Mouse (Mus musculus) retina, postnatal 1 day (tissue): ENCODE data around the gene Best3.
"Not testable (repeated sequence)": the region's sequence is repeated elsewhere in the genome, so short reads cannot be mapped to it uniquely, and the experiment has no call there.

Source experiments
- DNase-seq: peaks from one replicate; pipeline ENCODE4 v3.0.0-alpha.2; 2012

The Best3 gene

DNA sequence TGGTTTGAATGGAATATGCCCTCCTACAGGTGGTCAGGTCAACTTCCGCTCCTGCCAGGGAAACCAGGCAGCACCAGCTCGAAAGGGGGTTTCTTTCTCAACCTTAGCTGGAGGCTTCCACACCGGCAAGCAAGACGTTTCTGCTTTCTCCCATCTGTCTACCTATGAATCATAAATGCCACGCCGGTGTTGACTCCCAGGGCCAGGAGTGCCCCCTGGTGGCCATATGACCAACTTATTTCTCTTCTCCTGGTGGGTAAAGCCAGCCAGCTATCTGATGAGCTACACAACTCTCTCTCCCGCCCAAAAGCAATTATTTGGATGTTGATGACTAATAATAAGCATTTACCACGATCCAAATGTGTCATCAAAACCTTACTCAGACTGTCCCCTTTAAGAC is 47.7 kb downstream of the Best3 start:
- DNase-seq = peak; percentile 75

DNA sequence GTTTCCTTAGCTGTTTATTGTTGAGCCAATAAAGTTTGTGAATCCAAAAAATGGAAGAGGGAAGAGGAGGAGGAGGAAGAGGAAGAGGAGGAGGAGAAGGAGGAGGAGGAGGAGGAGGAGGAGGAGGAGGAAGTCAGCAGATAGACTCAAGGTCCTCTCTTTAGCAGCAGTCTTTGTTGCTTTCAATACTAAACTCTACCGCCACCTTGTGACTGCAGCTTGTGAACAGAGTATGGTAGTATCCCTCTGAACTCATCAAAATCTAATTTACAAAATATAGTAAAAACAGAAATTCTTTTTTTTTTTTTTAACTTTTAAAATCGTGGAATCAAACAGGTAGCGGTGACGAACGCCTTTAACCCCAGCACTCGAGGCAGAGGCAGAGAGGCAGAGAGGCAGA is 54.2 kb downstream of the Best3 start:
- DNase-seq = peak; percentile 39

DNA sequence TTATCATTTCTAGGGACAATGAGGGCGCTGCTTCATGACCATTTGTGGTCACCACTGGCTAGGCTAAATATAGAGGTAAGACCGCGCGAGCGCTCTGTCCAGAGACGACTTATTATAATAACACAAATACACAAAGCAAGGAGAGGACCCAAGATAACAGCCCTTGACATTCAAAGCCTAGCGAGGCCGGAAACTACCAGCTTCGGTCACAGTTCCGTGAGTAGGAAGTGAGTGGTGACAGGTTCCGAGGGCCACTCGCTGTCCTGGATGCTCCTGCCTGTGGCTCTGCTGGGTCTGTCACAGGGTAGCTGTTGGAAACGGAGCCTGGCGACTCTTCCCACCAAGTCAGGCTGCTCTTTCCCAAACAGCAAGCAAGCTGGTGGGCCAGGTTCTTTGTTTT is 56.2 kb downstream of the Best3 start:
- no peak for DNase-seq

DNA sequence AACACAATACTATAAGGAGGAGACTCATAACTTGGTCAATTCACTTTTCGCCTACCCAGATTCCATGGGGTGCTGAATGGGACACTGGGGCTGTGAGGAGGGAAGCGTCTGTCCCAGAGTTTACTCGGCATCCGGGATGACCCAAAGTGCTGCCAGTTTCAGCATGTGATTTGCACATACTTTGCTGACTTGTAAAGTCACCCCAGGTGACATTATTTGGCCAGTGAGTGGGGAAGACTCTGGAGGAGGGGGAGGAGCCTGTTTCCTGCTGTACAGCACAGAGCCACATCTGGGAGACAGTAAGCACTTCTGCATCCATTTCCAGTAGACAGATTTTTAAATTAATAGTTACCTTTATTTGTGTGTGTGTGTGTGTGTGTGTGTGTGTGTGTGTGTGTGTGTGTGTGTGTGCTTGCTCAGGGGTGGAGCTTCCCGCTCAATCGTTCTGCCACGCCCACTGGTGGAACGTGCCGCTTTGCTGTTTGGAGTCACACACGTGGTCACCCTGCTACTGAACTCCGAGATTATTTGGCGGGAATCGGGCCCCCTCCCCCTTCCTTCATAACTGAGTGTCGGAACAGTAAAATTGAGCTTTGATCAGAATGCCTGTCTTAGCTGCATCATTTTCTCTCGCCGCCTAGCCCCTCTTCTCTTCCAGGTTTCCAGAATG is 57.5 kb downstream of the Best3 start:
- not testable (repeated sequence) for DNase-seq

DNA sequence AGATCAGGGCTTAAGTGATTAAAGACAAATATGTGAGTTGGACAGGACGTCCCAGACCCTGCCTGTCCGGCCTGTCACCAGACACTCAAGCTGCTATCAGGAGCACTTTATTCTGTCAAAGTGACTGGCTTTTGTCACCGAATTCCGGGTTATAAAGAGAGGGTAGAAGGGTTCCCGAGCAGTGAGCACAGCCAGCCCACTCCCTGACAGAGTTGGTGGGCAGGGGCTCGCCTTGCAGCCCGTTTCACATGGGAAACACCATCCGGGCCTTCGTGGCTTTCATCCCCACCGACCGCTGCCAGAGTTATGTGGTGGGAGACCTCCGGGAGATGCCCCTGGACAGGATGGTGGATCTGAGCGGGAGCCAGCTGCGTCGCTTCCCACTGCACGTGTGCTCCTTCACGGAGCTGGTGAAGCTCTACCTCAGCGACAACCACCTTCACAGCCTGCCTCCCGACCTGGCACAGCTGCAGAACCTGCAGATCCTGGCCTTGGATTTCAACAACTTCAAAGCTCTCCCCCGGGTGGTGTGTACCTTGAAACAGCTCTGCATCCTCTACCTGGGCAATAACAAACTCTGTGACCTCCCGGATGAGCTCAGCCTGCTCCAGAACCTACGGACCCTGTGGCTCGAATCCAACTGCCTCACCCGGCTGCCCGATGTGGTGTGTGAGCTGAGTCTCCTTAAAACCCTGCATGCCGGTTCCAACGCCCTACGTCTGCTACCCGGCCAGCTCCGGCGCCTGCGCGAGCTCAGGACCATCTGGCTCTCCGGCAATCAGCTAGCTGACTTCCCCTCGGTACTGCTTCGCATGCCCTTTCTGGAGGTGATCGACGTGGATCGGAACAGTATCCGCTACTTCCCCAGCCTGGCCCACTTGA is 59.3 kb downstream of the Best3 start, which contains the start of gene Lrrc10:
Lrrc10 (plus strand) TSS at position 167 of the 882 bp plus-strand sequence.
- no peak for DNase-seq

DNA sequence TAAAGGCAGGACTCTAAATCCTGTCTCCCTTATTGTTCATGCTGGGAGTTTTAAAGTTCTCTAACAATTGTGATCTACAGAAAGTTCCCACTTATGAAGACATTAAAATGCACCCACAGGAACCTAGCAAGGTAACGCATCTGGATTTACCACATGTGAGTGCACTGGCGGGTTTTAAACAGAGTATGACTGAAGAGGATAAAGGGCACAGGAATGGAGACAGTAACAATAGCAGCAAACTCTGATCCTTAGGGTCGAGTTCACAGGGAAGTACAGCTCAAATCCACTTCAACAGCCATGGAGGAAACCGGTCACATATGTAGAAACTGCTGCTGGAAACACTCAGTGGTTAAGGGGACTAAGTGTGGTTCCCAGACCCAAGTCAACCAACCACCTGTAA is 63.1 kb downstream of the Best3 start:
- no peak for DNase-seq

DNA sequence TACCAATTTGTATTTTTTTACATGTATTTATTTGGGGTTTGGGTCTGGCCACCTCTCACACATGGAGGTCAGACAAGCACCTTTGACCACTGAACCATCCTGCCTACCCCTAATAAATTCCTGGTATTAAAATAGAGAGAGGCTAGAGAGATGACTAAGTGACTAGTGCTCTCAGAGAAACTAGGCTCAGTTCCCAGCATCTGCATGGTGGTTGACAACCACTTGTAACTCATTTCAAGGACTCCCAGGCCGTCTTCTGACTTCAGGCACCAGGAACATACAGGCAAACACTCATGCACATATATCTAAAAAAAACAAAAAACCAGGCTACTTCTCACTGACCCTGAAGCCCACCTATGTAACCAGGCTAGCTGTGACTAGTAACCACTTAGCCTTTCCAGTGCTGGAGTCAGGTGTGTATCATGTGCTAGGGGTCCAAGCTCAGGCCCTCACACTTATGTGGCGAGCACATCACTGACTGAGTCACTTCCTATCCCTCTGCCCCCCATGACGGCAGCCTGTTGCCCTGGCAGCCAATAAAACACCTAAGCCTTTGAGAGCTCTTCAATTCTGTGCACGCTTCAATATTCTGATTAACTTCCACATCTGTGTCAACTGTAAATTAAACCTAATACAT is 64.0 kb downstream of the Best3 start:
- DNase-seq = no peak

DNA sequence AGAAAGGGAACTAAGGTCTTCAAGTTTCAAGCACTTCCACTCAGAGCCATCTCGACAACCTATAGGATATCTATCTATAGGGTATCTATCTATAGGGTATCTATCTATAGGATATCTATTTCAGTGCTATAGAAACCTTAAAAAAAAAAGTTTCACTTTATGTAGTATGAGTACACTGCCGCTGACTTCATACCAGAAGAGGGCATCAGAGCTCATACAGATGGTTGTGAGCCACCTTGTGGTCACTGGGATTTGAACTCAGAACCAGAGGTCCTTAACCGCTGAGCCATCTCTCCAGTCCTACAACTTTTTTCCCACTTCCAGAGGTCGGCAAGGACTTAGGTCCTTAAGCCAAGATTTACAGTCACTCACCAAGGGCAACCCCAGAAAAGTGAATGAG is 69.6 kb downstream of the Best3 start:
- DNase-seq = no peak

DNA sequence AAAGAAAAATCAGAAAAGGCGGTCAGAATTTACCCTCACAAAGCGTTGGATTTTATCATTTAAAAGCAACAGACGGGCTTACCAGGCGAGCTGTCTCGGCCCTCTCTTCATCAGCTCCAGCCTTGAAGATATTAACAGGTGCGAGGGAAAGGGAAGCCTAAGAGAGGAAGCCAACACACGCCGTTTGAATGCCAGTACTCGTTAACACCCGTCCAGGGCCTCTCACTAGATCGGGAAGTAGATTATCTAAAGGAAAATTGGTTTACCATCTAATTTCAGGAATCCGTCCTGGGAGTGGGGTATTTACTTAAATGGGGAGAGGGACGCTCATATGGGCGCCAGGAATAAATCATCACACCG is 76.8 kb downstream of the Best3 start:
- DNase-seq = no peak

DNA sequence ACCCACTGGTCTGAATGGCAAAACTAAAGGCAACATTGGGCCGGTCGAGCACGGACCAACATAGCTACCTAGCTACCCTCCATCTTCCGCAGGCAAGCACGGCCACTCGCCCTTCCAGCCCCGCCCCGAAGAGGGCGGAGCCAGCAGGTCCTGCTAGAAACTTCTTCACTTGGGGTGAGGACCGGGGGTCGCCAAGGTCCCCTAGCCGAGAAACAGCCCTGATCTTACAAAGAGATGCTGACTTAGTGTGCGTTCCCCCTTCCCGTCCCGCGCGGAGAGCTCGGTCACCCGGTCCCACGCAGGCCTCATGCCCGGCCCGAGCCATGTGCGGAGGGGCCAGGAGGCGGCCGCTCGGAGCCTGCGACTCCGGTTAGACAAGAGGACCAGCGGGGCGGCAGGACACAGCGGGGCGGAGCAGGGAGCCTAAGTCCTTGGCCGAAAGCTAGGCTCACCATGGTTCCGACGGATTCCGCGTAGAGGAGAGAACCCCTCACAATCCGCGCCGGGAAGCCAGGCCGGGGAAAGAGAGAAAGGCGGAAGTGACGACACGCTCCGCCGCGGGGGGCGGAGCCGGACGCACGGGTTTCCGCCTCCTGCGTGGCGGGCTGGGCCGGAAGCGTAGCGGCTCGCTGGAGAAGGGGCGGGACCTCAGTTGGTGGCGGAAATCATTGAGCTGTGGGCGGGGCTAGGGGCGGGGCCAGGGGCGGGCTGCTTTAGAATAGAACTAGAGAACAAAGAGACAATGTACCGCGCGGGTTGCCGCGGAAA is 77.3 kb downstream of the Best3 start, which contains the start of gene Cct2:
Cct2 (minus strand) TSS at position 561 of the 768 bp plus-strand sequence.
- peak; percentile 97 for DNase-seq

DNA sequence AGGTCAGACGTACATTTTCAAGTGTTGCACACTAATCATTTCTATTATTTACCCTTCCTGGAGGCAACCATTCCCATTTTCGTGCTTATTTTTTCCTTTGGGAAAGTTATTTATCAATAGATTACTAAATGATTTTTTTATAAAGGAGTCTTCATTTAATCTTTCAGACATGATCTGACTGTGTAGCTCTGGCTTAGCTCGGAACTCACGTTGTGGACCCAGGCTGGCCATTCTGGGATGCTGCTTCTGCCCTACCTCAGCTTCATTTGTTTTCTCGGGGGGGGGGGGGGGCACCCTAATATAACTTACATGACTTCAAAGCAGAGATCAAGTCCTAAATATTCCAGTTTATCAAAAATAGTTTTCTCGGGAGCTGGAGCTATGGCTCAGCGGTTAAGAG is 78.0 kb downstream of the Best3 start:
- no peak for DNase-seq

DNA sequence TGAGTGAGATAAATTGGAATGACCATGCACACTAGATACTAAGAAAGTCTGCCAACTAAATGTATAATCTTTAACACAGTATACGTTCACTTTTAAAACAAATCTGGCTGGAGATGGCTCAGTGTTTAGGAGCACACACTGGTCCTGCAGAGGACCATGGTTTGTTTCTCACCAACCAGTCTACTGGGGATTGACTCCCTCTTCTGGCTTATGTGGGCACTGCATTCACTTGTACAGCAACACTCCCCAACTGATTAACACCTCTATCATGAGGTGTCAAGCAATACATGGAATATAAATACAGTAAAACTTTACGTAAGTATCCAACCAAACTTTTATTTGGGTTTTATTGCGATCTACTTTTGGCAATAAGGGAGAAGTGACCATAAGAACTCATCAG is 83.0 kb downstream of the Best3 start:
- no peak for DNase-seq

DNA sequence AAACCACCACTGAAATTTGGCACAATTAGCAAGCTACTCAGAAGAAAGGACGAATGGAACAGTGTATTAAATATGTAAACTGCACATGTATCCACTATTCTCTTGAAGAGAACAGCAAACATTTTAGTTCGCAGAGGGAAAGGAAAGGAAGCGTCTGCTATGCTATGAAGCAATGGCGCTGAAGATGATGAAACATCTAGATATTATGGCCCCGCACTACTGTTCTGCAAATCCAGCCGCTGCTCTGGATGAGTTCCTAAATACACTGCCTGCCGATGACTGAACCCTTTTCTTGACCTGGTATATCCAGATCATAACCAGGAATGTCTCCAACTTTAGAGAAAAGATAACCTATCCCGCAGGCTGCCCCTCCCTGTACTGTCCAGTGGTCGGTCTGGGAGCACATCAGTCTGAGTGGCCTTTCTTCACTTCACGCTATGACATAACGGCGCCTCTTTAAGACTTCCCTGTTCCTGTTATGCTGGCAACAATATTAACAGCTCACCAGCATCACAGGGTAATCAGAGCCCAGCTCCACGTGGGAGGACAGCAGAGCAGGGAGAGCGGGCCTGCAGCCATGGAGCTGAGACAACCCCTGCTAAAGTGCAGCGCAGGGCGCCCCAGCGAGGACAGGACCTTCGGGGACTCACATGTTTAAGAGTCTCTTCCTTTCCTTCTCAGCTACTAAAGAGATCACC is 86.2 kb downstream of the Best3 start:
- no peak for DNase-seq

DNA sequence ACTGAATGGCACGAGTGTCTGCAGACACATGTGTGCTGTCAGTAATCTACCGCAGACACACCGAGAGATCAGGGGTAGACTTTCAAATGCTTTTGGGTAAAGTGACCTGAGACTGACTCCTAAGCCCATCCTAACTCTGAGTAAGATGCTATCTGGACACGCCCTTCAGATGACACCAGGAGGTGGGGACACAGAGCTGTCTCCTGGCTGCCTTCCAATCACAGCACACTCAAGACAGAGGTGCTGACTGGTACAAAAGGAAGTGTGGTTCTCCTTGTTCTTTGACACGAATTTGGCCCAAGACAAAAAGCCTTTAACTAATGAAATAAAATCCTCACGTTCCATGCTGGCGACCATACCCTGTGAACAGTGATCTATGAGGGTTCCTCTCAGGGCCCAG is 87.1 kb downstream of the Best3 start:
- DNase-seq = no peak
